Mouse (Mus musculus): ENCODE data around the gene Cdc5l.

DNA sequence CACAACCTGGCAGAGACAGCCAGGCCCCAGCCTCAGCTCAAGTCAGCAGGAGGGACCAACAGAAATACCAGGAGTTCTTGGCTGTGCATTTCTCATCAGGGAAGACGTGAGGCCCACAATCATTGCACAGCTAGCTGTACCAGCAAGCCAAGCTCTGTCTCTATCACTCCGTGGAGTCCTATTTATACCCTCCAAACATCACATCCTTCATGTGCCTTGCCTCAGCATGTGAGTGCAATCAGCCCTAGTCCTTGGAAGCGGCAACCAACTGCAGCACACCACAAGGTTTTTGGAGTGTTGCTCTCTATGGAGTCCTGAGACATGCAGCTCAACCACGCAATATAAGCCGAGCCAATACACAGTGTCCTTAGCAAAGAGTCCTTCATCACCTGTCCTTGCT is 43.6 kb downstream of the Cdc5l start:
- no peak for TF ChIP-seq CTCF (IDR thresholded peaks at IDR 0.05; ENCODE audit: low read depth)
- no peak for TF ChIP-seq EP300 (optimal IDR thresholded peaks at IDR 0.05)
